Mouse (Mus musculus): Measurements from ENCODE around the gene Pik3r4.

Gene Pik3r4

GRCm38 (mm10) chr9:105696818-105697564 is 54.2 kb downstream of the Pik3r4 start:
- no peak for DNase-seq (ENCODE audit: low read depth, low spot score)

- DNase-seq (ENCODE audit: low read depth, low spot score), result no peak
These were observed 55.1 kb downstream of the Pik3r4 start for GRCm38 (mm10) chr9:105697764-105698396.

GRCm38 (mm10) chr9:105700702-105701101 is 57.9 kb downstream of the Pik3r4 start:
- DNase-seq (ENCODE audit: low read depth, low spot score), result no peak

GRCm38 (mm10) chr9:105701966-105702365 is 59.2 kb downstream of the Pik3r4 start:
- DNase-seq (ENCODE audit: low read depth, low spot score), result no peak

GRCm38 (mm10) chr9:105704226-105704932 is 61.6 kb downstream of the Pik3r4 start:
- DNase-seq (ENCODE audit: low read depth, low spot score), result no peak

DNA sequence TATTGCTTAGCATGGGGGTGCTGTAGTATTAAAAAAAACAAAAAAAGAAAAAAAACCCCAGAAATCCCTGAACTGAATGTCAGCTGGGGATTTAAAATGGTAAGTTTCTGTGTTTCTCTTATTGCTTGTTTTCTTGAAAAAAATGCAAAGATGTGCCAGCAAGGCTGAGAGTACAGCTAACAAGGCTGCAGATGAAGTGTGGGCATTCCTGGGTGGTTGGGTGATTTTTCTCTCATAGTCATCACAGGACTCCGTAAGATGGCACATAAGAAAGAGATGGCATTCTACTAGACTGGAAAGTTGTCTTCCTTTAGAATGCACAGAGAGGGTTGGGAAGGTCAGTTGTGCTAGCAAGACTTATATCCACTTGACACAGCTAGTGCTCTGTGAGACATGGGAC is 62.2 kb downstream of the Pik3r4 start:
- DNase-seq (ENCODE audit: low read depth, low spot score), result no peak

GRCm38 (mm10) chr9:105712049-105712448 is 69.3 kb downstream of the Pik3r4 start:
- no peak for DNase-seq (ENCODE audit: low read depth, low spot score)

DNA sequence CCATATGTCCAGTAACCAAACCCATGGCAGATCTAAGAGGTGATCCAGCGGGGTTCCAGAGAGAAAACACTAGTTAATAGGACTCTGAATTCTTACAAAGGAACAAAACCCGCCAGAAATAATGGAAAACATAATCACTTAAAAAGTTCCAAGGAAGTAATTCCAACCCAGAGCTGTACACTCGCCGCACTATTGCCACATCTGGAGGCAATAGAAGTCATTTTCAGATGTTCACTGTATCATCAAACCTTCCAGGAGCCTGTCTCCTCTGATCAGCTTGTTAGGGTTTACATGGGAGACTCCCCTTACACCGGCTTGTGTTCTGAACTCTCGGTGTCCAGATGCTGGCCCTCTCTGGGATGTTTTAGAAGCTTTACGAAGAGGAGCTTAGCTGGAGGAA is 76.6 kb downstream of the Pik3r4 start:
- DNase-seq (ENCODE audit: low read depth, low spot score), result no peak

DNA sequence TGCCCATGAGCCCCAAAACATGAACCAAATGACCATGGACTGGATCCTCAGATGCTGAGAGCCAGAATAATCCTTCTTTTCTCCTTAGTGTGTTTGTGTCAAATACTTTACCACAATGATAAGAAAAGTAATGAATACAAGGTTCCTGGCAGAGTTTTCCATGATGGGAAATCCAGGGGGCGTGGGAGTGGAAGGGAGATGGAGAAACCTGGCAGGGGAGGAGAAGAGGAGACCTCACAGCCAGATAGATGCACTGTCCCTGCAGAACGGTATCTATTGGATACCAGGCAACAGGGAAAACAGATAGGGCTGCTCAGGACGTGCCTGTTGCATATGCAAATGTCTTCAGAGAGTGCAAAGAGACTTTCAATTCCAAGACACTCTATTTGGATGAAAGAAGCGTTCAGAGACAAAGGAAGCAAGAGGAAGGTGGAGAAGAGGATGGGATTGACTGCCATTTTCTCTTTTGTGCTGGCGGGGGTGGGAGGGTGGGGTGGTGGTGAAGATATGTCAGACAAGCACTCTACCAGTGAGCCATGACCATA is 77.1 kb downstream of the Pik3r4 start:
- DNase-seq (ENCODE audit: low read depth, low spot score), result no peak

- DNase-seq (ENCODE audit: low read depth, low spot score), result no peak
These were observed 77.7 kb downstream of the Pik3r4 start for GRCm38 (mm10) chr9:105720430-105720829.

DNA sequence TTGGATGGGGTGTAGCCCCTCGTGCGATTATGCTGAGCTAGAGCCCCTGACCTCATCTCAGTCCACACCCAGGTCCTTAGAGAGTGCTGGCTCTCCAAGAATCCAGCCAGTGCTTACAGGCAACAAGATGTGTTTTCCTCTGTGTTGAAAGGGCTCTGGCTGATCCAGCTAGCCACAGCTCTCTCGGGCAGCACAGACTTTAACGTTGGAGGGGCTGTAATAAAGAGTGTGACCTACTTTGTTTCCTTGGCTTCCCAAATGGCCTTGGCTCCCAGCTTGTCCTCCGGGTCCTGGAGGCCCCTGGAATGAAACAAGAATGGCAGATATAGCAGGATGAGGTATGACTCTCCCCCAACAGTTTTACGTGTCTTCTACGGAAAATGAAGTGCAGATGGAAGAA is 89.2 kb downstream of the Pik3r4 start:
- no peak for DNase-seq (ENCODE audit: low read depth, low spot score)

DNA sequence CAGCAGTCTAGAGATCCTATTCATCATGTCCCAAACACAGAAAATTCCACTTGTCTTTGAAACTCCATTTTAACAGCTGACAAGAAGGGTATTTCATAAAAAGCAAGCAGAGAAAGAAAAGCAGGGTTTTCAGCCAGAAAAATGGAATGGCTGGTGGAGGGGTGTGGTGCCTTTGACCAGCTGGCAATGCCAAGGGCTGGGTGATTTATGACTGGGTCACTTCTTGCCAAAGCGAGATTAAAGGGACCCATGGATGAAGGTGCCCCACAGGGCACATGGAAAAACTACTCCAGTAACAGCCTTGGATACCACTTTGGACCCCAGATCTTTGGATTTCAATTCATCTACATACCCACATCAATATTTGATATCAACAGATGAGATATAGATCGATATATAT is 91.9 kb downstream of the Pik3r4 start:
- DNase-seq (ENCODE audit: low read depth, low spot score), result no peak

GRCm38 (mm10) chr9:105735195-105735594 is 92.4 kb downstream of the Pik3r4 start:
- no peak for DNase-seq (ENCODE audit: low read depth, low spot score)

All from WW6 (cell line).